Mouse (Mus musculus): Measurements from ENCODE around the gene Pofut2.
A peak's percentile ranks its signal among the peaks of the same experiment; 100 is the strongest.
"Not testable (repeated sequence)": the region's sequence is repeated elsewhere in the genome, so short reads cannot be mapped to it uniquely, and the experiment has no call there.

Pofut2 gene

GRCm38 (mm10) chr10:77272980-77273730 lies 14.1 kb downstream of the Pofut2 start:
- no peak for DNase-seq

GRCm38 (mm10) chr10:77273798-77274197 lies 14.8 kb downstream of the Pofut2 start:
- DNase-seq, result no peak

GRCm38 (mm10) chr10:77282085-77282484 lies 23.1 kb downstream of the Pofut2 start:
- DNase-seq, result not testable (repeated sequence)

- DNase-seq, result peak; percentile 80 to 84
Observed at GRCm38 (mm10) chr10:77282822-77283221, 23.8 kb downstream of the Pofut2 start.

- DNase-seq, result no peak
Observed at GRCm38 (mm10) chr10:77284832-77285231, 25.8 kb downstream of the Pofut2 start.

- DNase-seq, result no peak
Observed at GRCm38 (mm10) chr10:77287626-77288025, 28.6 kb downstream of the Pofut2 start.

- no peak for DNase-seq
Observed at GRCm38 (mm10) chr10:77288639-77289195, 29.7 kb downstream of the Pofut2 start.

- no peak for DNase-seq
Observed at GRCm38 (mm10) chr10:77289559-77289958, 30.5 kb downstream of the Pofut2 start.

GRCm38 (mm10) chr10:77290624-77291366 lies 31.8 kb downstream of the Pofut2 start:
- DNase-seq, result no peak

- no peak for DNase-seq
Observed at GRCm38 (mm10) chr10:77294691-77295090, 35.7 kb downstream of the Pofut2 start.

GRCm38 (mm10) chr10:77298621-77299020 lies 39.6 kb downstream of the Pofut2 start:
- DNase-seq, result no peak

- no peak for DNase-seq
Observed at GRCm38 (mm10) chr10:77299194-77299593, 40.2 kb downstream of the Pofut2 start.

GRCm38 (mm10) chr10:77300237-77300933 lies 41.4 kb downstream of the Pofut2 start:
- no peak for DNase-seq

- no peak for DNase-seq
Observed at GRCm38 (mm10) chr10:77300934-77301297, 41.9 kb downstream of the Pofut2 start.

GRCm38 (mm10) chr10:77304362-77304761 lies 45.3 kb downstream of the Pofut2 start:
- DNase-seq, result no peak

GRCm38 (mm10) chr10:77304840-77305533 lies 46.0 kb downstream of the Pofut2 start:
- DNase-seq, result no peak

- DNase-seq, result no peak
Observed at GRCm38 (mm10) chr10:77305766-77306165, 46.7 kb downstream of the Pofut2 start.

- peak in 1 of 2 experiments; percentile 15 for DNase-seq
Observed at GRCm38 (mm10) chr10:77308978-77309377, 50.0 kb downstream of the Pofut2 start.

- peak; percentile 13 to 29 for DNase-seq
Observed at GRCm38 (mm10) chr10:77314711-77315266, 55.8 kb downstream of the Pofut2 start.

GRCm38 (mm10) chr10:77315682-77316081 lies 56.7 kb downstream of the Pofut2 start:
- DNase-seq, result no peak

Data from kidney, postnatal 4 days (tissue).